Mouse (Mus musculus): ENCODE measurements around the gene Klhl33. TPM values are rescaled to one million over a fixed set of nuclear protein-coding genes. Genes with fewer than 3 reads are reported as not detected.
A peak's percentile ranks its signal among the peaks of the same experiment; 100 is the strongest.

Klhl33 gene
- polyA plus RNA-seq, 1 experiment from 2014 or later: 0.63 TPM

DNA sequence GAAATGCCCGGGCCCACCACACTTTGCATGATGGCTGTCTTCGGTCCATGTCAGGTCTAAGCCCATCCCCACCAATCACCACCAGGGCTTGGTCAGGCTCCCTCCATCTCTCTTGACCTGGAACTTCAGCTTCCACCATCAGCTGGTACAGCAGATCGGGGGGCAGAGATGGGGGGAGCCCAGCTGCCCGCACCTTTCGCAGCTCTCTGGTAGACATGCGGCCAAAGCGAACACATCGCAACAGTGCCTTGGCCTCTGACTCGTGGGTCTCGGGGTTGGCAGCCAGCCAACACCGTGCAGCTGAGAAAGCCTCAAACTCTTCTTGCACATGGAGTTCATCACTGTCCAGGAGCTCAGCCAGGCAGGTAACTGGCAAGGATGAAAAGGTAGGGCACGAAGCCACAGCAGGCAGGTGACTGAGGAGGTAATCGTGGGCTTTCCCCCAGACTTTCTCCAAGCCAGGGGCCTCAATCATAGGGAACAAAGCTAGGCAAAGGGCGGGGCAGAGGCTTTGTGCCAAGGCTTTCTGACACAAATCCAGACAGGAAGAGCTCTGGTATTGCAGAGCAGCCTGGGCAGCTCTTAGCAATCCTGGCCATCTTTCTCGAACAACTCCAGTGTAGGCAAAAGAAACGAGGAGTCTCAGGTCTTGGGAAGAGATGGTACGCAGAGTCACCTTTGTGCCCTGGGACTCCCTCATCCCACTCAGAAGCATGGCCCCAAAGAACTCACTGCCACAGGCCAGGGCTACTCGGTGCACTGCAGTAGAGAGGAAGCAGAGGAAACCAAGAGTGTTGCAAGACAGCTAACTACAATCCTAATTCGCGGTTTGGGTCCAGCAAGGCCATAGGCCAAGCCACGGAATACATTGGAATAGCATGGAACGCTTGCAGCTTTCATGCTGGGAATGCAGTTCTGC, 4.5 kb downstream of the Klhl33 start:
- WGBS: 61% methylated on average over 22 of the region's 22 CpGs
- Histone ChIP-seq H3K9ac (replicated peaks; ENCODE audit: low read depth) (no peak overlapping the region), H3K4me1 (ENCODE audit: insufficient read depth, low read depth, low read length) (peaks cover 4% of the 10 kb centered on the region), H3K36me3 (ENCODE audit: insufficient read depth, low read length) (no peaks in the 10 kb centered on the region), H3K4me2 (replicated peaks; ENCODE audit: low read depth, low read length) (no peak overlapping the region), H3K27ac (ENCODE audit: low read length) (no peak overlapping the region), H3K4me3 (ENCODE audit: low read depth, low read length) (no peak overlapping the region), H3K9me3 (ENCODE audit: low read length) (no peaks in the 10 kb centered on the region), H3K27me3 (replicated peaks; ENCODE audit: insufficient read depth, low read length) (no peaks in the 10 kb centered on the region)
- no peak for ATAC-seq
- TF ChIP-seq EP300 (IDR thresholded peaks at IDR 0.05) (no peak), CTCF (IDR thresholded peaks at IDR 0.05) (no peak)
- peak; percentile 25 for DNase-seq (ENCODE audit: low spot score)

DNA sequence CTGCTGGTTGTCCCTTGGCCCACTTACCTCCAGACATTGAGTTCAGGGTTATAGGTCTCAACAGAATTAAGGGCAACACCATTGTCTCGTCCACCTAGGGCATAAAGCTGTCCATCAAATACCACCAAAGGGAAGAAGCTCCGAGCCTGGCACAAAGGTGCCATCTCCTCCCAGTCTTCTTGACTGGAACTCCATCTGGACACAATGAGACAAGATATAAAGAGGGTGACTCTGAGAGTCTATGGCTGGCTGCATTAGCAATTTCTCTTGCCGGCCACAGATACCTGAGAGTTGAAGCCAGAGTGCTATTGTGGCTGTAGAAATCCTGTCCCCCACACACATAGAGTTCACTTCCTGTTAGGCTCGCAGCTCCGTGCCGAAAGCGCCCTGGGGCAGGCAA, 5.2 kb downstream of the Klhl33 start:
- peaks cover 4% of the 10 kb centered on the region for H3K4me1 ChIP-seq (ENCODE audit: insufficient read depth, low read depth, low read length)
- H3K9me3 ChIP-seq (ENCODE audit: low read length): no peaks in the 10 kb centered on the region
- no peak overlapping the region for H3K4me3 ChIP-seq (ENCODE audit: low read depth, low read length)
- TF ChIP-seq EP300 (IDR thresholded peaks at IDR 0.05) (no peak), CTCF (IDR thresholded peaks at IDR 0.05) (no peak)
- 84% methylated on average over 7 of the region's 7 CpGs for WGBS
- H3K27ac ChIP-seq (ENCODE audit: low read length): no peak overlapping the region
- H3K9ac ChIP-seq (replicated peaks; ENCODE audit: low read depth): no peak overlapping the region
- DNase-seq (ENCODE audit: low spot score) (no peak), ATAC-seq (no peak)
- no peaks in the 10 kb centered on the region for H3K36me3 ChIP-seq (ENCODE audit: insufficient read depth, low read length)
- no peaks in the 10 kb centered on the region for H3K27me3 ChIP-seq (replicated peaks; ENCODE audit: insufficient read depth, low read length)
- H3K4me2 ChIP-seq (replicated peaks; ENCODE audit: low read depth, low read length): no peak overlapping the region

DNA sequence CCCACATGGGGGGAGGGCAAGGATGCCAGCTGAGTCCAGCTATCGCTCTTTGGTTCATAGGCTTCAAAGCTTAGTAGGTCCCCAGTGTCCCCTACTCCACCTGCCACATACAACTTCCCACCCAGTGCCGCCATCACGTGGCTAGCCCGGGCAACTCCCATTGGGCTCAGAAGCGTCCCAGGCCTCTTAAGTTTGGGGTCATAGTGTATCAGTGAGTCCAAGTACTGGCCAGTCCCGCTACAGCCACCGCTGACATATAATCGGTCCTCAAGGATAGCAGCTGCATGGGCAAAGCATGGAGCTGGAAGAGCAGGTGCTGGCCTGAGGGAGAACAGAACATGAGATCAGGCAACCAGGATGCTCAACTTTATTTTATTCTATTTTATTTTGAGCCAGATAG, 5.7 kb downstream of the Klhl33 start:
- Histone ChIP-seq H3K9me3 (ENCODE audit: low read length) (no peaks in the 10 kb centered on the region), H3K4me2 (replicated peaks; ENCODE audit: low read depth, low read length) (no peak overlapping the region), H3K36me3 (ENCODE audit: insufficient read depth, low read length) (no peaks in the 10 kb centered on the region), H3K27ac (ENCODE audit: low read length) (no peak overlapping the region), H3K4me3 (ENCODE audit: low read depth, low read length) (no peak overlapping the region), H3K27me3 (replicated peaks; ENCODE audit: insufficient read depth, low read length) (no peaks in the 10 kb centered on the region), H3K4me1 (ENCODE audit: insufficient read depth, low read depth, low read length) (peaks cover 3% of the 10 kb centered on the region), H3K9ac (replicated peaks; ENCODE audit: low read depth) (no peak overlapping the region)
- 87% methylated on average over 8 of the region's 8 CpGs for WGBS
- DNase-seq (ENCODE audit: low spot score) (no peak), ATAC-seq (no peak)
- no peak for TF ChIP-seq CTCF (IDR thresholded peaks at IDR 0.05)
- no peak for TF ChIP-seq EP300 (IDR thresholded peaks at IDR 0.05)

DNA sequence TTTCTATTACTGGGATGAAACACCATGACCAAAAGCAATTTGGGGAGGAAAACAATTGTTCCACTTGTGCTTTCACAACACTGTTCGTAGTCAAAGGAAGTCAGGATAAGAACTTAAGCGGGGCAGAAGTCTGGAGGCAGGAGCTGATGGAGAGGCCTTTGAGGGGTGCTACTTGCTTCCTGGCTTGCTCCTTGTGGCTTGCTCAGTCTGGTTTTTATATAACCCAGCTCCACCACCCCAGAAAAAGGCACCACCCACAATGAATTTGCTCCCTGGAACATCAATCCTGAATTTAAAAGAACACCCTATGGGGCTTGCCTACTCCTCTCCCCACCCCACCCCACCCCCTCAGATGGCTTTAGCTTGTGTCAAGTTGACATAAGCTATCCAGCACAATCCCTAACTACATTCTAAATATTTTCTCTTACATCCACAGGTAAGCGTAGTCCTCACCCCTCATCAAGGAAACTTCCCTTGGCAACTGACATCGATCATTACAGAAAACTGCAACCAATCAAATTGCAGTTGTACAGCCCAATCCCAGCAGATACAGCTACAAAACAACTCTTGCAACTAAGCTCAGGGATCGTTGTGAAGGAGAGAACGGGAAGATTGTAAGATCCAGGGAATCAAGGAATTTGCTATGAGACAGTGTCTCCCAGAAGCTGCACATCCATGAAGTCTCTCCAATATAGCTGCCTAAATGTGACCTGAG, 20.9 kb downstream of the Klhl33 start:
- Histone ChIP-seq H3K27ac (ENCODE audit: low read length) (no peak overlapping the region), H3K9me3 (ENCODE audit: low read length) (no peaks in the 10 kb centered on the region), H3K4me1 (ENCODE audit: insufficient read depth, low read depth, low read length) (no peaks in the 10 kb centered on the region), H3K9ac (replicated peaks; ENCODE audit: low read depth) (no peak overlapping the region), H3K4me2 (replicated peaks; ENCODE audit: low read depth, low read length) (no peak overlapping the region), H3K36me3 (ENCODE audit: insufficient read depth, low read length) (no peaks in the 10 kb centered on the region), H3K27me3 (replicated peaks; ENCODE audit: insufficient read depth, low read length) (no peaks in the 10 kb centered on the region), H3K4me3 (ENCODE audit: low read depth, low read length) (no peak overlapping the region)
- DNase-seq (ENCODE audit: low spot score) (no peak), ATAC-seq (no peak)
- TF ChIP-seq EP300 (IDR thresholded peaks at IDR 0.05) (no peak), CTCF (IDR thresholded peaks at IDR 0.05) (no peak)
- WGBS: 83% methylated on average over 6 of the region's 6 CpGs

DNA sequence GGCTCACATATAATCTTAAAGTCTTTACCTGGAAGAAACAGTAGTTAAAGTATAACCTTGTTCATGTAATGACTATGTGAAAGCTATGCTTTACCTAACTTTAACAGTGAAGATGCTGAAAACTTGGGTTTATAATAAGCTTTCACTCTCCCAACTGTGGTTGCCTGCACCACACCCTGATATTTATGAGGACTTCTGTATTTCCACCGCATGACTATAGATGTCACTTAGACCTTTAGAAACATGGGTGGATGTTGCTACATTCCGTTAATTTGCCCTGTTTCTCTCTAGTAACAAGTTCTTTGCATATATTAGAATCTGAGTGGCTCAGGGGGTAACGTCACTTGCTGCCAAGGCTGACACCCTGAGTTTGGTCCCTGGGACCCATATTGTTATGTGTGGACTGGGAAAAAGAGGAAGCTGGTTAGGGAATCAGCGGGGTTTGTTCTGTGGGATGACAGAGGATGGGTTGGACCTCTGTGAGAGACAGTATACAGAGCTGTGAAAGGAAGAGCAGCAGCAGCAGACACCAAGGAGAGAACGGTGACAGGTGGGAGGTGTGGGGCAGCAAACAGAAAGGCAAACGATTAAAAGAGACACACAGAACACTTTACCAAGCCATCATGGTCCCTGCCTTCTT, 21.6 kb downstream of the Klhl33 start:
- TF ChIP-seq EP300 (IDR thresholded peaks at IDR 0.05) (no peak), CTCF (IDR thresholded peaks at IDR 0.05) (no peak)
- ATAC-seq: no peak
- 77% methylated on average over 6 of the region's 6 CpGs for WGBS

DNA sequence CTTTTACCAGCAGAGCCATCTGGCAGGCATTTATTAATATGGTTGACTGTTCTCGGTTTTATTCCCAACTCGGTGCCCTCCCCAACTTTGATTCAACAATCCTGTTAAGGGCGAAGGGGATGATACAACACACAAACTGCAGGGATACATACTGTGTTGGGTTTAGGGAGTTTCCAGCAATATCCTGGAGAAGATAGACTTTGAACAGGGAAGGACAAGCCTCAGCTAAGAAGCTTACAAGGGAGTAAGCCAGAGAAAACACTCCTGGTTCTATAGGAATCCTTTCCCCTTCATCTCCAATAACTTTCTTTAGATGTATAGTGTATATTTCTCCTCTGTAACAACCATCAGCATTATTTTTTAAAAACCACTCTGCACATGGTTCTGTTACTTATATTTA, 22.1 kb downstream of the Klhl33 start:
- Histone ChIP-seq H3K27ac (ENCODE audit: low read length) (no peak overlapping the region), H3K4me1 (ENCODE audit: insufficient read depth, low read depth, low read length) (no peaks in the 10 kb centered on the region), H3K4me2 (replicated peaks; ENCODE audit: low read depth, low read length) (no peak overlapping the region), H3K36me3 (ENCODE audit: insufficient read depth, low read length) (no peaks in the 10 kb centered on the region), H3K9me3 (ENCODE audit: low read length) (no peaks in the 10 kb centered on the region), H3K27me3 (replicated peaks; ENCODE audit: insufficient read depth, low read length) (no peaks in the 10 kb centered on the region), H3K9ac (replicated peaks; ENCODE audit: low read depth) (no peak overlapping the region), H3K4me3 (ENCODE audit: low read depth, low read length) (no peak overlapping the region)
- no peak for DNase-seq (ENCODE audit: low spot score)
- no peak for ATAC-seq
- 85% methylated on average over 3 of the region's 3 CpGs for WGBS
- TF ChIP-seq EP300 (IDR thresholded peaks at IDR 0.05) (no peak), CTCF (IDR thresholded peaks at IDR 0.05) (no peak)

More for the DNA sequence above, 21.6 kb downstream of the Klhl33 start:
- DNase-seq (ENCODE audit: low spot score): peak; percentile 6
- Histone ChIP-seq H3K9me3 (ENCODE audit: low read length) (no peaks in the 10 kb centered on the region), H3K27me3 (replicated peaks; ENCODE audit: insufficient read depth, low read length) (no peaks in the 10 kb centered on the region), H3K4me2 (replicated peaks; ENCODE audit: low read depth, low read length) (no peak overlapping the region), H3K36me3 (ENCODE audit: insufficient read depth, low read length) (no peaks in the 10 kb centered on the region), H3K4me3 (ENCODE audit: low read depth, low read length) (no peak overlapping the region), H3K27ac (ENCODE audit: low read length) (no peak overlapping the region), H3K4me1 (ENCODE audit: insufficient read depth, low read depth, low read length) (no peaks in the 10 kb centered on the region), H3K9ac (replicated peaks; ENCODE audit: low read depth) (no peak overlapping the region)
